7 mouse cellular contexts compared by ENCODE assay signal in genomic region chr17:37049570-37050310, GRCm38 (mm10). TPM values are rescaled to one million over a fixed set of nuclear protein-coding genes. Genes with fewer than 3 reads are reported as not detected.
DNase-seq lines count a peak whose midpoint lies in the region; ATAC-seq and TF ChIP-seq lines count a peak whose summit lies in the region.

No protein-coding gene starts in this region.

- H3K36me3 ChIP-seq in forebrain, embryonic 10.5 days (replicated peaks): peaks cover 16% of the 10 kb centered on the region
- peaks cover 13% of the 10 kb centered on the region for H3K36me3 ChIP-seq in heart, embryonic 13.5 days
- H3K36me3 ChIP-seq in kidney, embryonic 16.5 days (ENCODE audit: insufficient read depth, low read length): 0 out of 2 replicates have a peak, but pooled peaks cover 10% of the 10 kb centered on the region
- H3K36me3 ChIP-seq in liver, embryonic 11.5 days (ENCODE audit: control insufficient read depth, insufficient read depth, low read length): no peaks in the 10 kb centered on the region
- no peaks in the 10 kb centered on the region for H3K36me3 ChIP-seq in testis, adult 2 months (ENCODE audit: control insufficient read depth, insufficient read depth, low read length)

- H3K9me3 ChIP-seq in forebrain, embryonic 10.5 days: no peaks in the 10 kb centered on the region
- no peaks in the 10 kb centered on the region for H3K9me3 ChIP-seq in heart, embryonic 13.5 days
- H3K9me3 ChIP-seq in kidney, embryonic 16.5 days (ENCODE audit: low read length): no peaks in the 10 kb centered on the region
- no peaks in the 10 kb centered on the region for H3K9me3 ChIP-seq in liver, embryonic 11.5 days (ENCODE audit: control insufficient read depth, low read length)

- H3K27me3 ChIP-seq in forebrain, embryonic 10.5 days (ENCODE audit: poor library complexity, severe bottlenecking): peaks cover 35% of the 10 kb centered on the region
- peaks cover 19% of the 10 kb centered on the region for H3K27me3 ChIP-seq in heart, embryonic 13.5 days (replicated peaks)
- H3K27me3 ChIP-seq in kidney, embryonic 16.5 days (ENCODE audit: insufficient read depth, low read length): no peaks in the 10 kb centered on the region
- H3K27me3 ChIP-seq in liver, embryonic 11.5 days (replicated peaks; ENCODE audit: control insufficient read depth, insufficient read depth, low read length): peaks cover 67% of the 10 kb centered on the region
- H3K27me3 ChIP-seq in testis, adult 2 months (ENCODE audit: control insufficient read depth, insufficient read depth, low read length): no peaks in the 10 kb centered on the region; the same call in 1 of the 2 replicates

- peak overlapping the region; percentile 90 for H3K27ac ChIP-seq in forebrain, embryonic 10.5 days
- H3K27ac ChIP-seq in heart, embryonic 13.5 days (replicated peaks): 0 out of 2 replicates have a peak overlapping the region, but pooled peaks have one; percentile 32
- no peak overlapping the region; the same call in 1 of the 2 replicates for H3K27ac ChIP-seq in kidney, embryonic 16.5 days (ENCODE audit: low read length)
- H3K27ac ChIP-seq in liver, embryonic 11.5 days (ENCODE audit: low read depth, low read length): no peak overlapping the region
- no peak overlapping the region for H3K27ac ChIP-seq in testis, adult 2 months (ENCODE audit: control insufficient read depth, insufficient read depth, low read depth, low read length)

- DNase-seq in cerebellum, adult 11 months: peak; percentile 86
- DNase-seq in forebrain, embryonic 10.5 days (ENCODE audit: extremely low spot score, low spot score): peak; percentile 69
- DNase-seq in liver, embryonic 11.5 days (ENCODE audit: low spot score): peak; percentile 55
- peak; percentile 62 for DNase-seq in naive thymus-derived CD4-positive, alpha-beta T cell, adult 2 months (ENCODE audit: low read depth)

- WGBS in forebrain, embryonic 10.5 days: under 1% methylated on average over 39 of the region's 39 CpGs
- WGBS in heart, embryonic 13.5 days: 6% methylated on average over 39 of the region's 39 CpGs
- WGBS in kidney, embryonic 16.5 days: 4% methylated on average over 39 of the region's 39 CpGs
- WGBS in liver, embryonic 11.5 days: 4% methylated on average over 39 of the region's 39 CpGs

- peak overlapping the region; percentile 96 for H3K4me2 ChIP-seq in heart, embryonic 13.5 days
- peak overlapping the region; percentile 96 for H3K4me2 ChIP-seq in kidney, embryonic 16.5 days (replicated peaks; ENCODE audit: low read depth, low read length)
- H3K4me2 ChIP-seq in liver, embryonic 11.5 days: peak overlapping the region; percentile 75

- no peak for ATAC-seq in heart, embryonic 13.5 days (ENCODE audit: extremely low read depth, insufficient number of reproducible peaks, low FRiP score, low TSS enrichment)
- ATAC-seq in kidney, embryonic 16.5 days (ENCODE audit: low FRiP score, low TSS enrichment): peak; percentile 6; the same call in 1 of the 2 replicates
- no peak for ATAC-seq in liver, embryonic 11.5 days (replicated peaks; ENCODE audit: low FRiP score)

- H3K9ac ChIP-seq in heart, embryonic 13.5 days: peak overlapping the region; percentile 85
- H3K9ac ChIP-seq in kidney, embryonic 16.5 days (replicated peaks; ENCODE audit: low read length): peak overlapping the region; percentile 76
- H3K9ac ChIP-seq in liver, embryonic 11.5 days (ENCODE audit: low read depth, low read length): no peak overlapping the region

- peak overlapping the region; percentile 79 for H3K4me3 ChIP-seq in forebrain, embryonic 10.5 days
- H3K4me3 ChIP-seq in heart, embryonic 13.5 days: peak overlapping the region; percentile 67
- H3K4me3 ChIP-seq in kidney, embryonic 16.5 days (ENCODE audit: low read length): peak overlapping the region; percentile 69
- H3K4me3 ChIP-seq in liver, embryonic 11.5 days (ENCODE audit: low read depth, low read length): peak overlapping the region; percentile 51
- H3K4me3 ChIP-seq in testis, adult 2 months (ENCODE audit: control insufficient read depth, low read depth, low read length): peak overlapping the region; percentile 75

- peak; percentile 33; the same call in 1 of the 2 replicates for TF ChIP-seq CTCF in testis, adult 2 months (IDR thresholded peaks at IDR 0.05; ENCODE audit: control insufficient read depth, insufficient read depth, insufficient replicate concordance, low read depth, low read length)

- no peak for TF ChIP-seq POLR2A in testis, adult 2 months (IDR thresholded peaks at IDR 0.05; ENCODE audit: control insufficient read depth, low read depth, low read length)

- H3K4me1 ChIP-seq in forebrain, embryonic 10.5 days: peaks cover 70% of the 10 kb centered on the region
- H3K4me1 ChIP-seq in heart, embryonic 13.5 days: peaks cover 38% of the 10 kb centered on the region
- peaks cover 24% of the 10 kb centered on the region for H3K4me1 ChIP-seq in kidney, embryonic 16.5 days (ENCODE audit: insufficient read depth, low read length)
- peaks cover 10% of the 10 kb centered on the region; the same call in 1 of the 2 replicates for H3K4me1 ChIP-seq in liver, embryonic 11.5 days (replicated peaks; ENCODE audit: control insufficient read depth, insufficient read depth, low read length)
- peaks cover 23% of the 10 kb centered on the region for H3K4me1 ChIP-seq in testis, adult 2 months (ENCODE audit: control insufficient read depth, insufficient read depth, low read length)

RNA-seq across cellular contexts. Expression of gene Gabbr1, which starts 4.0 kb away (rescaled TPM):
- polyA plus RNA-seq in forebrain, embryonic 10.5 days (2016; fragmentation: Nextera tagmentation; extraction: Ambion mirVana): 8.0 and 8.4 TPM in 2 replicates
- polyA plus RNA-seq in heart, embryonic 13.5 days (2015; fragmentation: Nextera tagmentation; extraction: Ambion mirVana): 4.5 and 6.9 TPM in 2 replicates
- 5.6 and 7.7 TPM in 2 replicates for polyA plus RNA-seq in kidney, embryonic 16.5 days (2015; fragmentation: Nextera tagmentation; extraction: Ambion mirVana)
- 2.9 and 3.9 TPM in 2 replicates for polyA plus RNA-seq in liver, embryonic 11.5 days (2014; fragmentation: Nextera tagmentation; extraction: Ambion mirVana)
- 11.4 and 12.3 TPM in 2 replicates for polyA plus RNA-seq in testis, adult 2 months (2012; rRNA removed)

RNA-seq across cellular contexts. Expression of gene Mog, which starts 26.5 kb away (rescaled TPM):
- polyA plus RNA-seq in forebrain, embryonic 10.5 days (2016; fragmentation: Nextera tagmentation; extraction: Ambion mirVana): 0.16 and 0.30 TPM in 2 replicates
- polyA plus RNA-seq in heart, embryonic 13.5 days (2015; fragmentation: Nextera tagmentation; extraction: Ambion mirVana): not detected in 2 replicates
- polyA plus RNA-seq in kidney, embryonic 16.5 days (2015; fragmentation: Nextera tagmentation; extraction: Ambion mirVana): 0.09 and 0.13 TPM in 2 replicates
- 0.14 TPM in 1 of 2 replicates, not detected in the other for polyA plus RNA-seq in liver, embryonic 11.5 days (2014; fragmentation: Nextera tagmentation; extraction: Ambion mirVana)
- polyA plus RNA-seq in testis, adult 2 months (2012; rRNA removed): 0.05 TPM in 1 of 2 replicates, not detected in the other

RNA-seq across cellular contexts. Expression of gene Olfr90, which starts 38.6 kb away (rescaled TPM):
- polyA plus RNA-seq in forebrain, embryonic 10.5 days (2016; fragmentation: Nextera tagmentation; extraction: Ambion mirVana): not detected in 2 replicates
- polyA plus RNA-seq in heart, embryonic 13.5 days (2015; fragmentation: Nextera tagmentation; extraction: Ambion mirVana): not detected in 2 replicates
- polyA plus RNA-seq in kidney, embryonic 16.5 days (2015; fragmentation: Nextera tagmentation; extraction: Ambion mirVana): not detected in 2 replicates
- not detected in 2 replicates for polyA plus RNA-seq in liver, embryonic 11.5 days (2014; fragmentation: Nextera tagmentation; extraction: Ambion mirVana)
- not detected in 2 replicates for polyA plus RNA-seq in testis, adult 2 months (2012; rRNA removed)

RNA-seq across cellular contexts. Expression of gene Olfr91, which starts 48.3 kb away (rescaled TPM):
- 0.15 TPM in 1 of 2 replicates, not detected in the other for polyA plus RNA-seq in forebrain, embryonic 10.5 days (2016; fragmentation: Nextera tagmentation; extraction: Ambion mirVana)
- polyA plus RNA-seq in heart, embryonic 13.5 days (2015; fragmentation: Nextera tagmentation; extraction: Ambion mirVana): not detected in 2 replicates
- not detected in 2 replicates for polyA plus RNA-seq in kidney, embryonic 16.5 days (2015; fragmentation: Nextera tagmentation; extraction: Ambion mirVana)
- polyA plus RNA-seq in liver, embryonic 11.5 days (2014; fragmentation: Nextera tagmentation; extraction: Ambion mirVana): 0.06 TPM in 1 of 2 replicates, not detected in the other
- polyA plus RNA-seq in testis, adult 2 months (2012; rRNA removed): 0.11 and 0.22 TPM in 2 replicates

RNA-seq across cellular contexts. Expression of gene Zfp57, which starts 48.8 kb away (rescaled TPM):
- polyA plus RNA-seq in forebrain, embryonic 10.5 days (2016; fragmentation: Nextera tagmentation; extraction: Ambion mirVana): 78.5 and 81.0 TPM in 2 replicates
- polyA plus RNA-seq in heart, embryonic 13.5 days (2015; fragmentation: Nextera tagmentation; extraction: Ambion mirVana): 42.5 and 45.5 TPM in 2 replicates
- 64.5 and 66.7 TPM in 2 replicates for polyA plus RNA-seq in kidney, embryonic 16.5 days (2015; fragmentation: Nextera tagmentation; extraction: Ambion mirVana)
- 28.3 and 28.8 TPM in 2 replicates for polyA plus RNA-seq in liver, embryonic 11.5 days (2014; fragmentation: Nextera tagmentation; extraction: Ambion mirVana)
- polyA plus RNA-seq in testis, adult 2 months (2012; rRNA removed): 16.0 and 16.5 TPM in 2 replicates

Comparison
In these comparisons a context has a peak if more than half of its experiments do, and no peak if none do; other contexts are left out.
1. H3K27ac ChIP-seq: peak in forebrain, embryonic 10.5 days (single experiment) and heart, embryonic 13.5 days (single experiment); none in kidney, embryonic 16.5 days (single experiment), liver, embryonic 11.5 days (single experiment) and testis, adult 2 months (single experiment).
2. Peak in every context shown above with its lines, with median percentiles within 50 percentile points of each other: DNase-seq, H3K4me3 ChIP-seq and H3K4me2 ChIP-seq.